Mouse (Mus musculus) stomach, embryonic 16.5 days (tissue): ENCODE results near the gene Zbtb4. TPM values are rescaled to one million over a fixed set of nuclear protein-coding genes. Genes with fewer than 3 reads are reported as not detected.
A peak's percentile ranks its signal among the peaks of the same experiment; 100 is the strongest.

Experiments
- ATAC-seq: fragments of 200-750 bp; cut with Nextera tagmentation; 2 replicates; pipeline ENCODE4 v1.8.0; 2017; ENCODE audit warnings: moderate number of reproducible peaks, moderate TSS enrichment; ENCODE audit not compliant: insufficient read depth, low FRiP score
- H3K27ac ChIP-seq: fragments of 300-500 bp; sonication (generic); 2 replicates; pipeline ENCODE4 v1.5.1; 2014; ENCODE audit warnings: low read length
- H3K27me3 ChIP-seq: fragments of 300-500 bp; sonication (generic); 2 replicates; pipeline ENCODE4 v1.6.1; 2014; ENCODE audit warnings: low read length, control low read depth, mixed read lengths; ENCODE audit not compliant: control insufficient read depth, insufficient read depth
- H3K36me3 ChIP-seq: fragments of 300-500 bp; sonication (generic); 2 replicates; pipeline ENCODE4 v1.6.1; 2014; ENCODE audit warnings: low read length; ENCODE audit not compliant: control insufficient read depth, insufficient read depth
- H3K4me1 ChIP-seq: fragments of 300-500 bp; sonication (generic); 2 replicates; pipeline ENCODE4 v1.6.1; 2014; ENCODE audit warnings: low read length, control low read depth, mixed read lengths; ENCODE audit not compliant: control insufficient read depth, insufficient read depth
- H3K4me2 ChIP-seq: fragments of 300-500 bp; sonication (generic); 2 replicates; pipeline ENCODE4 v1.6.1; 2014; ENCODE audit warnings: low read depth, low read length, mixed read lengths
- H3K4me3 ChIP-seq: fragments of 300-500 bp; sonication (generic); replicated peaks from 2 replicates; pipeline ENCODE4 v1.5.1; 2014; ENCODE audit warnings: mild to moderate bottlenecking, low read length
- H3K9ac ChIP-seq: fragments of 300-500 bp; sonication (generic); 2 replicates; pipeline ENCODE4 v1.6.1; 2014; ENCODE audit warnings: low read length
- H3K9me3 ChIP-seq: fragments of 300-500 bp; sonication (generic); replicated peaks from 2 replicates; pipeline ENCODE4 v1.6.1; 2016; ENCODE audit warnings: low read length, control low read depth; ENCODE audit not compliant: control insufficient read depth
- WGBS: fragments of 180-500 bp; shearing (Covaris S2); extraction: QIAGEN DNeasy Blood & Tissue Kit; methylation state at CpG from one replicate; pipeline ENCODE4 v1.1.7; 2014; 5-methylcytosine and 5-hydroxymethylcytosine counted together
- polyA plus RNA-seq: library from polyadenylated mRNA; unstranded; fragments of >200 nt; fragmentation: Nextera tagmentation; extraction: Ambion mirVana; gene quantifications from 2 replicates; pipeline ENCODE4 v1.2.1, GENCODE M21; 2015

Zbtb4 gene
- polyA plus RNA-seq, 1 experiment from 2014 or later = 3.4 TPM

DNA sequence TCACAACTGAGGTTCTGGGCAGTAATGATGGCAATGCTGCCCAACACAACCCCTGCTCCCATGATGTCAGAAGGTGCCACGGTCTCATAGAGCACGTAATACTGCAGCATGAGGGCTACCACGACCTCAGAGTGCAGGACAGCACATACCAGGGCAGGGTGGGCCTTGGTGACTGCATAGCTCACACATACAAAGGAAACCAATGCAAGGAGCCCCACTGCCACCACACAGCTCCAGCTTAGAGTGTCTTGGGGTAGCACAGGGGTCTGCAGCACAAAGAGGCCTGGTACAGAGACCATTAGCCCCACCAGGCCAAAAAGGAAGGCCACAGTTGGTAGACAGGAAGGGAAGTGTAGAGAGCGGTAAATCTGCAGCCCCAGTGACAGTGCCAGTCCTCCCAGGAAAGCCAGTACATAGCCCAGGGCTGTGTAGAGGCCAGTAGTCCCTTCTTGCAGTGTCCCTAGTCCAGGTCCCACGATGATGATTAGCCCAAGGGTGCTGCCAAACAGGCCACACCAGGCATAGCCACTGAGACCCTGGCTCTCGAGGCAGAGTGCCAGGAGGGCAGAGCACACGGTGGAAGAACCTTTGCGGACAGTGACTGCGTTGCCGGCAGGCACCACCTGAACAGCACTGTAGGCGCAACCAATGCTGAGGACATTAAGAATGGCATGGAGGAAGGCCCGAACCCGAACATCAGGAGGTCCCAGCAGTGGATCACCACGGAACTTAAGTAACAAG, 5.4 kb upstream of the Zbtb4 start:
- peak overlapping the region; percentile 77; the same call in 1 of the 2 replicates for H3K4me3 ChIP-seq
- ATAC-seq = no peak
- peak overlapping the region; percentile 92 for H3K27ac ChIP-seq
- H3K27me3 ChIP-seq = no peaks in the 10 kb centered on the region
- peak overlapping the region; percentile 81 for H3K9ac ChIP-seq
- H3K4me1 ChIP-seq = peaks cover 32% of the 10 kb centered on the region
- 79% methylated on average over 14 of the region's 14 CpGs for WGBS
- no peaks in the 10 kb centered on the region for H3K9me3 ChIP-seq
- no peaks in the 10 kb centered on the region for H3K36me3 ChIP-seq
- H3K4me2 ChIP-seq = peak overlapping the region; percentile 57

DNA sequence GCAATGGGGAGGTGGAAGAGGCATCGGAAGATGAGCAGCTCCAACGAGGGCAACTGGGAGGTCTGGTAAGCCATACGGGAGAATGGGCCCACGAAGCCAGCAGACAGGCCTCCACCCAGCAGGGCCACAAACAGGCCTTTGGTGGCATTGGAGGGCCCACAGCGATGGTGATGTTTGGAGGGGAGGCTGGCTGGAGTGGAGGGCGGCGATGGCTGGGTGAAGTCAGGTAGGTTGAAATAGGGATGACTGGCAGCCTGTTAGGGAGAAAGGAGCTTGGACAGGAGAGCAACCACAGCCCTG, 4.9 kb upstream of the Zbtb4 start:
- ATAC-seq = no peak
- Histone ChIP-seq H3K9ac (peak overlapping the region; percentile 21; the same call in 1 of the 2 replicates), H3K4me2 (no peak overlapping the region), H3K27ac (no peak overlapping the region; the same call in 1 of the 2 replicates), H3K9me3 (no peaks in the 10 kb centered on the region), H3K4me3 (no peak overlapping the region), H3K4me1 (peaks cover 30% of the 10 kb centered on the region), H3K36me3 (no peaks in the 10 kb centered on the region), H3K27me3 (no peaks in the 10 kb centered on the region)
- WGBS = 91% methylated on average over 7 of the region's 7 CpGs

DNA sequence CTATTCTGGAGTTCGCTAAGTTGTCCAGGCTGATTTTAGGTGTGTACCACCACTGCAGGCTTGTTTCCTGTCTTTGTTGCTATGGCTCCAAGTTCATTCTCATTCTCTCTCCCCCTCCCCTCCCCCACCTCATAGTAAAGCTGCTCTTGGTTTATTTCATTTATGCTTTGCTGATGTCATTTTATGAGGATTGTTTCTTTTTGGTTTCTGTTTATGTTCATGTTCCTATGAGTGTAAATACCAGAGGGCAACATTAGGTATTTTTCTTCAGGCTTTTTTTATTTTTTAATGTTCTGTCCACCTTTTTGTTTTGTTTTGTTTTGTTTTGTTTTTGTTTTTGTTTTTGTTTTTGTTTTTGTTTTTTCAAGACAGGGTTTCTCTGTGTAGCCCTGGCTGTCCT, 3.8 kb upstream of the Zbtb4 start, which contains the start of gene Slc35g3:
Gene Slc35g3, minus strand, starts transcription at position 101 of the 400 bp plus-strand sequence.
- H3K4me1 ChIP-seq = peaks cover 28% of the 10 kb centered on the region
- no peak within 1 kb of the TSS; the same call in 1 of the 2 replicates for H3K27ac ChIP-seq
- no peaks in the 10 kb centered on the region for H3K9me3 ChIP-seq
- H3K27me3 ChIP-seq = no peaks in the 10 kb centered on the region
- no peak within 1 kb of the TSS for H3K4me2 ChIP-seq
- no peaks in the 10 kb centered on the region for H3K36me3 ChIP-seq
- ATAC-seq = no peak
- no peak within 1 kb of the TSS for H3K4me3 ChIP-seq
- peak within 1 kb of the TSS; percentile 21; the same call in 1 of the 2 replicates for H3K9ac ChIP-seq
- WGBS = 67% methylated on average over 1 of the region's 1 CpGs

- H3K9ac ChIP-seq = no peak overlapping the region
- H3K27ac ChIP-seq = no peak overlapping the region
- no peaks in the 10 kb centered on the region for H3K36me3 ChIP-seq
- 71% methylated on average over 7 of the region's 7 CpGs for WGBS
- H3K27me3 ChIP-seq = no peaks in the 10 kb centered on the region
- no peaks in the 10 kb centered on the region for H3K9me3 ChIP-seq
- H3K4me2 ChIP-seq = no peak overlapping the region
- no peak overlapping the region for H3K4me3 ChIP-seq
- no peak for ATAC-seq
- peaks cover 35% of the 10 kb centered on the region for H3K4me1 ChIP-seq
Observed at GRCm38 (mm10) chr11:69763551-69763950, 2.2 kb upstream of the Zbtb4 start.

DNA sequence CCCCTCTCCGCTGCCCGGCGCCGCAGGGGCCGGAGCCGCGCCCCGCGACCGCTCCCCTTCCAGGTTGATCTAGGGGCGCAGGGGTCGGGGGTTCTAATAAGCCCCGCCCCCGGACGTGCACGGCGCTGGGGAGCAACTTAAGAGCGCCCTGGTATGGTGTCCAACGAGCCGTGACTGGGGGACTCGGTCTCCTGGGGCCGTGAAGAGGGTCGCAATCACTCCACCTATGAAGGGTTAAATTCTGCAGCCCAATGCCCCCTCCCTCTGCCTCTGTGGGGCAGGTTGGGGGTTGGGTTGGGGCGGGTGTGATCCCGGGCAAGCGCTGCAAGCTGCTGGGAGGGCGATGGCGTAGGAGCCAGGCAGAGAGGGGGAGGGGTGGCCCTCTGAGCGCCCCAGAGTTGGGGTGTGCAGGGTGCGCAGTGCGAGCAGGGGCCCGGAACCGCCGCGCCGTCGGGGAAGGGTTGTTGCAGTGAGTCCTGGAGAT, 456 bp downstream of the Zbtb4 start:
- Histone ChIP-seq H3K27ac (peak overlapping the region; percentile 89), H3K36me3 (no peaks in the 10 kb centered on the region), H3K27me3 (no peaks in the 10 kb centered on the region), H3K9me3 (no peaks in the 10 kb centered on the region), H3K4me3 (peak overlapping the region; percentile 76), H3K9ac (peak overlapping the region; percentile 97), H3K4me2 (peak overlapping the region; percentile 78), H3K4me1 (peaks cover 23% of the 10 kb centered on the region)
- under 1% methylated on average over 36 of the region's 37 CpGs for WGBS
- ATAC-seq = peak; percentile 84

GRCm38 (mm10) chr11:69766872-69767624, 1.3 kb downstream of the Zbtb4 start:
- Histone ChIP-seq H3K4me3 (peak overlapping the region; percentile 76), H3K36me3 (no peaks in the 10 kb centered on the region), H3K27ac (peak overlapping the region; percentile 89), H3K9ac (peak overlapping the region; percentile 97), H3K4me1 (peaks cover 23% of the 10 kb centered on the region), H3K9me3 (no peaks in the 10 kb centered on the region), H3K4me2 (peak overlapping the region; percentile 78), H3K27me3 (no peaks in the 10 kb centered on the region)
- ATAC-seq = no peak
- 52% methylated on average over 13 of the region's 13 CpGs for WGBS

DNA sequence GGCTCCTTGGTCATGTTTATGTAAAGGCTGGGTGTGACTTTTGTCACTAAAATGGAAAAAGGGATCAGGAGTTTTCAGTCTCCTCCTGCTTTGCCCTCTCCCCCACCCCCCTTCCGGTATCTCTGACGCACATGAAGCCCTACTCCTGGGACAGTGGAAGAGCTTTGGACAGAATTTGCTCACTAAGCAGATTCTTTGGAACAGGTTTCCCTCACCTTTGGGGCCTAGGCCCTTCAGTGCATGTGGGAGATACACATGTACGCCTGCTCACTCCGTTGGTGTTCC, 1.9 kb downstream of the Zbtb4 start:
- WGBS = 40% methylated on average over 4 of the region's 4 CpGs
- Histone ChIP-seq H3K9ac (peak overlapping the region; percentile 97; the same call in 1 of the 2 replicates), H3K36me3 (no peaks in the 10 kb centered on the region), H3K27ac (peak overlapping the region; percentile 89), H3K4me1 (peaks cover 23% of the 10 kb centered on the region), H3K4me3 (0 out of 2 replicates have a peak overlapping the region, but pooled peaks have one; percentile 76), H3K4me2 (peak overlapping the region; percentile 78), H3K9me3 (no peaks in the 10 kb centered on the region), H3K27me3 (no peaks in the 10 kb centered on the region)
- ATAC-seq = no peak

- no peak overlapping the region for H3K4me3 ChIP-seq
Observed at GRCm38 (mm10) chr11:69774961-69775360, 9.2 kb downstream of the Zbtb4 start.

GRCm38 (mm10) chr11:69775716-69776115, 10.0 kb downstream of the Zbtb4 start:
- no peak overlapping the region for H3K4me2 ChIP-seq
- no peak overlapping the region for H3K27ac ChIP-seq
- no peaks in the 10 kb centered on the region for H3K27me3 ChIP-seq
- no peaks in the 10 kb centered on the region for H3K4me1 ChIP-seq
- ATAC-seq = no peak
- H3K9me3 ChIP-seq = no peaks in the 10 kb centered on the region
- H3K36me3 ChIP-seq = no peaks in the 10 kb centered on the region
- WGBS = 61% methylated on average over 10 of the region's 10 CpGs
- no peak overlapping the region for H3K4me3 ChIP-seq
- H3K9ac ChIP-seq = no peak overlapping the region

More at GRCm38 (mm10) chr11:69774961-69775360, 9.2 kb downstream of the Zbtb4 start:
- H3K9ac ChIP-seq = no peak overlapping the region
- H3K27me3 ChIP-seq = no peaks in the 10 kb centered on the region
- H3K4me1 ChIP-seq = no peaks in the 10 kb centered on the region
- no peak overlapping the region for H3K27ac ChIP-seq
- WGBS = 72% methylated on average over 5 of the region's 5 CpGs
- H3K36me3 ChIP-seq = no peaks in the 10 kb centered on the region
- H3K9me3 ChIP-seq = no peaks in the 10 kb centered on the region
- H3K4me2 ChIP-seq = no peak overlapping the region
- no peak for ATAC-seq
